In genomic region chr14:57103711-57104105, GRCm38 (mm10) we compare ENCODE assay signal across 8 mouse cellular contexts. TPM values are rescaled to one million over a fixed set of nuclear protein-coding genes. Genes with fewer than 3 reads are reported as not detected.
DNase-seq lines count a peak whose midpoint lies in the region; ATAC-seq and TF ChIP-seq lines count a peak whose summit lies in the region.

No protein-coding gene starts in this region.

- no peaks in the 10 kb centered on the region for H3K9me3 ChIP-seq in lung, postnatal 0 days (ENCODE audit: low read length)
- H3K9me3 ChIP-seq in embryonic facial prominence, embryonic 13.5 days, result no peaks in the 10 kb centered on the region
- H3K9me3 ChIP-seq in neural tube, embryonic 11.5 days (ENCODE audit: control insufficient read depth, low read length), result no peaks in the 10 kb centered on the region

- no peak for TF ChIP-seq EP300 in lung, postnatal 0 days (IDR thresholded peaks at IDR 0.05)

- no peak overlapping the region for H3K27ac ChIP-seq in lung, postnatal 0 days (ENCODE audit: low read length)
- H3K27ac ChIP-seq in embryonic facial prominence, embryonic 13.5 days, result no peak overlapping the region
- H3K27ac ChIP-seq in neural tube, embryonic 11.5 days (ENCODE audit: low read depth, low read length), result no peak overlapping the region

- no peak; the same call in 1 of the 2 replicates for ATAC-seq in lung, postnatal 0 days
- ATAC-seq in embryonic facial prominence, embryonic 13.5 days (ENCODE audit: insufficient number of reproducible peaks, insufficient read depth, low FRiP score, low TSS enrichment, low read depth), result no peak
- ATAC-seq in neural tube, embryonic 11.5 days (ENCODE audit: insufficient read depth, low FRiP score, low TSS enrichment), result no peak
- ATAC-seq in megakaryocyte progenitor cell, adult 5-6 weeks (replicated peaks; ENCODE audit: poor library complexity), result no peak

- peak overlapping the region; percentile 100 for H3K4me2 ChIP-seq in lung, postnatal 0 days (replicated peaks; ENCODE audit: low read depth, low read length)
- H3K4me2 ChIP-seq in embryonic facial prominence, embryonic 13.5 days, result peak overlapping the region; percentile 100
- H3K4me2 ChIP-seq in neural tube, embryonic 11.5 days (ENCODE audit: low read depth), result peak overlapping the region; percentile 100

- peak overlapping the region; percentile 30; the same call in 1 of the 2 replicates for H3K9ac ChIP-seq in lung, postnatal 0 days (replicated peaks; ENCODE audit: low read depth)
- peak overlapping the region; percentile 69 for H3K9ac ChIP-seq in embryonic facial prominence, embryonic 13.5 days
- H3K9ac ChIP-seq in neural tube, embryonic 11.5 days (ENCODE audit: low read length), result peak overlapping the region; percentile 40

- no peaks in the 10 kb centered on the region for H3K4me1 ChIP-seq in lung, postnatal 0 days (ENCODE audit: insufficient read depth, low read depth, low read length)
- peaks cover 19% of the 10 kb centered on the region for H3K4me1 ChIP-seq in embryonic facial prominence, embryonic 13.5 days
- 0 out of 2 replicates have a peak, but pooled peaks cover 2% of the 10 kb centered on the region for H3K4me1 ChIP-seq in neural tube, embryonic 11.5 days (ENCODE audit: control insufficient read depth, insufficient read depth, low read length)

- DNase-seq in lung, postnatal 0 days (ENCODE audit: low spot score), result no peak
- DNase-seq in lung, postnatal 10 days, result no peak
- DNase-seq in kidney, adult 9 months, result peak; percentile 43
- DNase-seq in neural tube, embryonic 11.5 days (ENCODE audit: low spot score), result no peak
- DNase-seq in thymus, postnatal 10 days (ENCODE audit: low spot score in 2 of 2), result no peak
- no peak for DNase-seq in cerebellum, adult 11-12 months

- peaks cover 36% of the 10 kb centered on the region for H3K27me3 ChIP-seq in lung, postnatal 0 days (replicated peaks; ENCODE audit: insufficient read depth, low read length)
- peaks cover 75% of the 10 kb centered on the region for H3K27me3 ChIP-seq in embryonic facial prominence, embryonic 13.5 days
- peaks cover 49% of the 10 kb centered on the region for H3K27me3 ChIP-seq in neural tube, embryonic 11.5 days (ENCODE audit: control insufficient read depth, insufficient read depth, low read length)

- TF ChIP-seq CTCF in lung, postnatal 0 days (IDR thresholded peaks at IDR 0.05), result no peak

- no peaks in the 10 kb centered on the region for H3K36me3 ChIP-seq in lung, postnatal 0 days (ENCODE audit: insufficient read depth, low read length)
- H3K36me3 ChIP-seq in embryonic facial prominence, embryonic 13.5 days, result no peaks in the 10 kb centered on the region
- H3K36me3 ChIP-seq in neural tube, embryonic 11.5 days (ENCODE audit: control insufficient read depth, insufficient read depth, low read length), result no peaks in the 10 kb centered on the region

- 2% methylated on average over 22 of the region's 22 CpGs for WGBS in lung, postnatal 0 days
- 2% methylated on average over 22 of the region's 22 CpGs for WGBS in embryonic facial prominence, embryonic 13.5 days
- WGBS in neural tube, embryonic 11.5 days, result 1% methylated on average over 22 of the region's 22 CpGs

- peak overlapping the region; percentile 62 for H3K4me3 ChIP-seq in lung, postnatal 0 days (ENCODE audit: low read depth, low read length)
- peak overlapping the region; percentile 61 for H3K4me3 ChIP-seq in embryonic facial prominence, embryonic 13.5 days
- peak overlapping the region; percentile 58 for H3K4me3 ChIP-seq in neural tube, embryonic 11.5 days (ENCODE audit: low read depth, low read length)

RNA-seq across cellular contexts. Expression of gene Gjb2, which starts 0.8 kb away (rescaled TPM):
- 1.1 and 1.4 TPM in 2 replicates for polyA plus RNA-seq in lung, postnatal 0 days (2015; fragmentation: Nextera tagmentation; extraction: Ambion mirVana)
- 30.1 and 31.4 TPM in 2 replicates for polyA plus RNA-seq in embryonic facial prominence, embryonic 13.5 days (2015; fragmentation: Nextera tagmentation; extraction: Ambion mirVana)
- polyA plus RNA-seq in neural tube, embryonic 11.5 days (2014; fragmentation: Nextera tagmentation; extraction: Ambion mirVana), result 47.4 and 50.0 TPM in 2 replicates
- 0.10 TPM in 1 of 2 replicates, not detected in the other for total RNA-seq in megakaryocyte progenitor cell, adult 5-6 weeks (2015)
- total RNA-seq in megakaryocyte progenitor cell, adult 5-6 weeks (2017), result not detected in 2 replicates

RNA-seq across cellular contexts. Expression of gene Gm4491, which starts 12.0 kb away (rescaled TPM):
- not detected in 2 replicates for polyA plus RNA-seq in lung, postnatal 0 days (2015; fragmentation: Nextera tagmentation; extraction: Ambion mirVana)
- 0.13 TPM in 1 of 2 replicates, not detected in the other for polyA plus RNA-seq in embryonic facial prominence, embryonic 13.5 days (2015; fragmentation: Nextera tagmentation; extraction: Ambion mirVana)
- not detected in 2 replicates for polyA plus RNA-seq in neural tube, embryonic 11.5 days (2014; fragmentation: Nextera tagmentation; extraction: Ambion mirVana)
- not detected in 2 replicates for total RNA-seq in megakaryocyte progenitor cell, adult 5-6 weeks (2015)
- total RNA-seq in megakaryocyte progenitor cell, adult 5-6 weeks (2017), result not detected in 2 replicates

RNA-seq across cellular contexts. Expression of gene Gjb6, which starts 29.7 kb away (rescaled TPM):
- 9.2 and 13.2 TPM in 2 replicates for polyA plus RNA-seq in lung, postnatal 0 days (2015; fragmentation: Nextera tagmentation; extraction: Ambion mirVana)
- 20.4 and 22.1 TPM in 2 replicates for polyA plus RNA-seq in embryonic facial prominence, embryonic 13.5 days (2015; fragmentation: Nextera tagmentation; extraction: Ambion mirVana)
- polyA plus RNA-seq in neural tube, embryonic 11.5 days (2014; fragmentation: Nextera tagmentation; extraction: Ambion mirVana), result 6.5 and 8.7 TPM in 2 replicates
- total RNA-seq in megakaryocyte progenitor cell, adult 5-6 weeks (2015), result not detected in 2 replicates
- not detected in 2 replicates for total RNA-seq in megakaryocyte progenitor cell, adult 5-6 weeks (2017)

RNA-seq across cellular contexts. Expression of gene Gja3, which starts 45.8 kb away (rescaled TPM):
- 1.0 TPM in 2 replicates for polyA plus RNA-seq in lung, postnatal 0 days (2015; fragmentation: Nextera tagmentation; extraction: Ambion mirVana)
- 1.3 and 1.4 TPM in 2 replicates for polyA plus RNA-seq in embryonic facial prominence, embryonic 13.5 days (2015; fragmentation: Nextera tagmentation; extraction: Ambion mirVana)
- 0.13 and 0.51 TPM in 2 replicates for polyA plus RNA-seq in neural tube, embryonic 11.5 days (2014; fragmentation: Nextera tagmentation; extraction: Ambion mirVana)
- not detected in 2 replicates for total RNA-seq in megakaryocyte progenitor cell, adult 5-6 weeks (2015)
- not detected in 2 replicates for total RNA-seq in megakaryocyte progenitor cell, adult 5-6 weeks (2017)

Comparison
In these comparisons a context has a peak if more than half of its experiments do, and no peak if none do; other contexts are left out.
1. RNA of gene Gjb2, which starts 0.8 kb away (polyA plus RNA-seq): 47.4 to 50.0 TPM in neural tube, embryonic 11.5 days and 30.1 to 31.4 TPM in embryonic facial prominence, embryonic 13.5 days; 1.1 to 1.4 TPM in lung, postnatal 0 days; every median in the first group is over 10 times any median in the second.
2. Peak in every context shown above with its lines, with median percentiles within 50 percentile points of each other: H3K4me2 ChIP-seq, H3K4me3 ChIP-seq and H3K9ac ChIP-seq.